Mouse (Mus musculus) forebrain, embryonic 14.5 days (tissue): ENCODE measurements around the gene Selenoi. TPM values are rescaled to one million over a fixed set of nuclear protein-coding genes. Genes with fewer than 3 reads are reported as not detected.
"Not testable (repeated sequence)": the region's sequence is repeated elsewhere in the genome, so short reads cannot be mapped to it uniquely, and the experiment has no call there.

Experiments
- ATAC-seq: fragments of 200-750 bp; cut with Nextera tagmentation; 2 replicates; pipeline ENCODE4 v1.8.0; 2017; ENCODE audit warnings: mild to moderate bottlenecking, moderate library complexity
- DNase-seq: peaks from one replicate; pipeline ENCODE4 v3.0.0-alpha.2; 2015; ENCODE audit warnings: low spot score
- H3K27ac ChIP-seq: fragments of 300-500 bp; sonication (generic); 2 replicates; pipeline ENCODE4 v1.5.1; 2014; ENCODE audit warnings: low read depth, mild to moderate bottlenecking, control low read depth, low read length, moderate library complexity
- H3K27me3 ChIP-seq: fragments of 300-500 bp; sonication (generic); replicated peaks from 2 replicates; pipeline ENCODE4 v1.6.1; 2014; ENCODE audit warnings: low read length, control low read depth, mixed read lengths; ENCODE audit not compliant: control insufficient read depth, insufficient read depth
- H3K36me3 ChIP-seq: fragments of 300-500 bp; sonication (generic); 2 replicates; pipeline ENCODE4 v1.6.1; 2014; ENCODE audit warnings: low read length, control low read depth; ENCODE audit not compliant: control insufficient read depth, insufficient read depth
- H3K4me1 ChIP-seq: fragments of 300-500 bp; sonication (generic); 2 replicates; pipeline ENCODE4 v1.6.1; 2014; ENCODE audit warnings: antibody characterized with exemption, low read length, control low read depth; ENCODE audit not compliant: control insufficient read depth, insufficient read depth
- H3K4me2 ChIP-seq: fragments of 300-500 bp; sonication (generic); 2 replicates; pipeline ENCODE4 v1.6.1; 2014; ENCODE audit warnings: mild to moderate bottlenecking, control low read depth, low read length
- H3K4me3 ChIP-seq: fragments of 300-500 bp; sonication (generic); 2 replicates; pipeline ENCODE4 v1.5.1; 2014; ENCODE audit warnings: low read depth, low read length, control low read depth
- H3K9ac ChIP-seq: fragments of 300-500 bp; sonication (generic); 2 replicates; pipeline ENCODE4 v1.6.1; 2014; ENCODE audit warnings: mild to moderate bottlenecking, low read length, control low read depth, moderate library complexity
- H3K9me3 ChIP-seq: fragments of 300-500 bp; sonication (generic); replicated peaks from 2 replicates; pipeline ENCODE4 v1.6.1; 2016; ENCODE audit warnings: low read length, control low read depth, mixed read lengths; ENCODE audit not compliant: control insufficient read depth
- WGBS: fragments of 180-500 bp; shearing (Covaris S2); extraction: QIAGEN DNeasy Blood & Tissue Kit; methylation state at CpG from one replicate; pipeline ENCODE4 v1.1.7; 2014; 5-methylcytosine and 5-hydroxymethylcytosine counted together
- polyA plus RNA-seq: library from polyadenylated mRNA; unstranded; fragments of >200 nt; fragmentation: Nextera tagmentation; extraction: Ambion mirVana; gene quantifications from 2 replicates; pipeline ENCODE4 v1.2.1, GENCODE M21; 2014

Selenoi gene
- polyA plus RNA-seq, 1 experiment from 2014 or later: 24.2 TPM

GRCm38 (mm10) chr5:30204441-30204840 lies 27.9 kb upstream of the Selenoi start:
- no peaks in the 10 kb centered on the region for H3K9me3 ChIP-seq
- H3K4me2 ChIP-seq: no peak overlapping the region
- H3K4me1 ChIP-seq: no peaks in the 10 kb centered on the region
- no peak for DNase-seq
- H3K27ac ChIP-seq: no peak overlapping the region
- no peak for ATAC-seq
- no peak overlapping the region for H3K4me3 ChIP-seq
- no peak overlapping the region for H3K9ac ChIP-seq
- H3K36me3 ChIP-seq: no peaks in the 10 kb centered on the region
- WGBS: 48% methylated on average over 1 of the region's 1 CpGs
- no peaks in the 10 kb centered on the region for H3K27me3 ChIP-seq

GRCm38 (mm10) chr5:30205034-30205433 lies 27.3 kb upstream of the Selenoi start:
- no peak overlapping the region for H3K27ac ChIP-seq
- H3K4me1 ChIP-seq: no peaks in the 10 kb centered on the region
- no peak overlapping the region for H3K9ac ChIP-seq
- no peaks in the 10 kb centered on the region for H3K9me3 ChIP-seq
- H3K4me3 ChIP-seq: no peak overlapping the region
- no peak for ATAC-seq
- H3K36me3 ChIP-seq: no peaks in the 10 kb centered on the region
- 68% methylated on average over 3 of the region's 3 CpGs for WGBS
- no peak overlapping the region for H3K4me2 ChIP-seq
- no peaks in the 10 kb centered on the region for H3K27me3 ChIP-seq
- no peak for DNase-seq

- H3K9me3 ChIP-seq: no peaks in the 10 kb centered on the region
- H3K4me3 ChIP-seq: no peak within 1 kb of the TSS
- H3K4me1 ChIP-seq: no peaks in the 10 kb centered on the region
- H3K36me3 ChIP-seq: no peaks in the 10 kb centered on the region
- no peak within 1 kb of the TSS for H3K9ac ChIP-seq
- WGBS: 45% methylated on average over 5 of the region's 5 CpGs
- no peak within 1 kb of the TSS for H3K4me2 ChIP-seq
- DNase-seq (no peak), ATAC-seq (no peak)
- no peaks in the 10 kb centered on the region for H3K27me3 ChIP-seq
- no peak within 1 kb of the TSS for H3K27ac ChIP-seq
Observed at GRCm38 (mm10) chr5:30205493-30205892, 26.9 kb upstream of the Selenoi start, which contains the start of gene Adgrf3. Gene Adgrf3 (minus strand): TSS chr5:30205722.

- Histone ChIP-seq H3K36me3 (no peaks in the 10 kb centered on the region), H3K4me3 (no peak overlapping the region), H3K27ac (no peak overlapping the region), H3K4me2 (no peak overlapping the region), H3K9me3 (no peaks in the 10 kb centered on the region), H3K27me3 (no peaks in the 10 kb centered on the region), H3K9ac (no peak overlapping the region), H3K4me1 (no peaks in the 10 kb centered on the region)
- no peak for DNase-seq
- WGBS: 67% methylated on average over 6 of the region's 6 CpGs
- no peak for ATAC-seq
Observed at GRCm38 (mm10) chr5:30207276-30207675, 25.1 kb upstream of the Selenoi start.

GRCm38 (mm10) chr5:30210758-30211157 lies 21.6 kb upstream of the Selenoi start:
- not testable (repeated sequence) for H3K4me2 ChIP-seq, H3K27me3 ChIP-seq, H3K9ac ChIP-seq, H3K9me3 ChIP-seq, H3K4me3 ChIP-seq, H3K36me3 ChIP-seq, DNase-seq, H3K27ac ChIP-seq, H3K4me1 ChIP-seq, ATAC-seq
- WGBS: 90% methylated on average over 5 of the region's 5 CpGs

- WGBS: 14% methylated on average over 4 of the region's 4 CpGs
- Histone ChIP-seq H3K4me2 (no peak overlapping the region), H3K9ac (no peak overlapping the region), H3K27me3 (no peaks in the 10 kb centered on the region), H3K4me1 (no peaks in the 10 kb centered on the region), H3K27ac (no peak overlapping the region), H3K36me3 (no peaks in the 10 kb centered on the region), H3K9me3 (no peaks in the 10 kb centered on the region), H3K4me3 (no peak overlapping the region)
- DNase-seq: peak; percentile 85
- peak; percentile 44; the same call in 1 of the 2 replicates for ATAC-seq
Observed at GRCm38 (mm10) chr5:30214889-30215288, 17.5 kb upstream of the Selenoi start.

- DNase-seq (no peak), ATAC-seq (no peak)
- Histone ChIP-seq H3K4me3 (no peak overlapping the region), H3K4me2 (no peak overlapping the region), H3K4me1 (no peaks in the 10 kb centered on the region), H3K9me3 (no peaks in the 10 kb centered on the region), H3K9ac (no peak overlapping the region), H3K27ac (no peak overlapping the region), H3K36me3 (no peaks in the 10 kb centered on the region), H3K27me3 (no peaks in the 10 kb centered on the region)
- WGBS: 84% methylated on average over 5 of the region's 5 CpGs
Observed at GRCm38 (mm10) chr5:30215970-30216369, 16.4 kb upstream of the Selenoi start.

- 94% methylated on average over 2 of the region's 2 CpGs for WGBS
- no peaks in the 10 kb centered on the region for H3K36me3 ChIP-seq
- no peaks in the 10 kb centered on the region for H3K9me3 ChIP-seq
- no peak overlapping the region for H3K4me3 ChIP-seq
- no peaks in the 10 kb centered on the region for H3K4me1 ChIP-seq
- H3K27me3 ChIP-seq: no peaks in the 10 kb centered on the region
- no peak for DNase-seq
- ATAC-seq: no peak
- no peak overlapping the region for H3K27ac ChIP-seq
- no peak overlapping the region for H3K9ac ChIP-seq
- no peak overlapping the region for H3K4me2 ChIP-seq
Observed at GRCm38 (mm10) chr5:30219715-30220114, 12.7 kb upstream of the Selenoi start.

GRCm38 (mm10) chr5:30220666-30221065 lies 11.7 kb upstream of the Selenoi start:
- H3K27ac ChIP-seq: no peak overlapping the region
- H3K27me3 ChIP-seq: no peaks in the 10 kb centered on the region
- H3K9me3 ChIP-seq: no peaks in the 10 kb centered on the region
- H3K36me3 ChIP-seq: no peaks in the 10 kb centered on the region
- no peak overlapping the region for H3K4me3 ChIP-seq
- no peak overlapping the region for H3K9ac ChIP-seq
- H3K4me2 ChIP-seq: no peak overlapping the region
- DNase-seq (no peak), ATAC-seq (no peak)
- no peaks in the 10 kb centered on the region for H3K4me1 ChIP-seq
- WGBS: 84% methylated on average over 8 of the region's 8 CpGs
